Mouse (Mus musculus): ENCODE results near the gene Psmd13. TPM values are rescaled to one million over a fixed set of nuclear protein-coding genes. Genes with fewer than 3 reads are reported as not detected.

The Psmd13 gene
- polyA plus RNA-seq, 1 experiment from 2014 or later: 332 TPM

- H3K27me3 ChIP-seq (replicated peaks; ENCODE audit: low read depth, poor library complexity, severe bottlenecking): peaks cover 28% of the 10 kb centered on the region
- H3K27ac ChIP-seq (replicated peaks): no peak overlapping the region
- H3K4me1 ChIP-seq: peaks cover 10% of the 10 kb centered on the region
- no peak overlapping the region for H3K4me3 ChIP-seq
- H3K36me3 ChIP-seq (replicated peaks): peaks cover 4% of the 10 kb centered on the region
- no peaks in the 10 kb centered on the region for H3K9me3 ChIP-seq
- WGBS: 85% methylated on average over 10 of the region's 10 CpGs
- no peak for DNase-seq (ENCODE audit: low spot score)
Measured at GRCm38 (mm10) chr7:140846676-140847075, 35.1 kb upstream of the Psmd13 start.

GRCm38 (mm10) chr7:140847755-140848580 is 33.8 kb upstream of the Psmd13 start, which contains the start of gene Odf3:
Gene Odf3 (plus strand): TSS chr7:140847805.
- WGBS: 72% methylated on average over 11 of the region's 11 CpGs
- no peak within 1 kb of the TSS for H3K27ac ChIP-seq (replicated peaks)
- H3K36me3 ChIP-seq (replicated peaks): peaks cover 17% of the 10 kb centered on the region
- peaks cover 10% of the 10 kb centered on the region for H3K4me1 ChIP-seq
- H3K27me3 ChIP-seq (replicated peaks; ENCODE audit: low read depth, poor library complexity, severe bottlenecking): peaks cover 16% of the 10 kb centered on the region; the same call in 1 of the 2 replicates
- H3K4me3 ChIP-seq: no peak within 1 kb of the TSS
- no peaks in the 10 kb centered on the region for H3K9me3 ChIP-seq
- no peak for DNase-seq (ENCODE audit: low spot score)

GRCm38 (mm10) chr7:140848591-140848990 is 33.2 kb upstream of the Psmd13 start:
- H3K9me3 ChIP-seq: no peaks in the 10 kb centered on the region
- peaks cover 10% of the 10 kb centered on the region for H3K4me1 ChIP-seq
- peaks cover 24% of the 10 kb centered on the region for H3K36me3 ChIP-seq (replicated peaks)
- no peak overlapping the region for H3K4me3 ChIP-seq
- no peak overlapping the region for H3K27ac ChIP-seq (replicated peaks)
- 94% methylated on average over 10 of the region's 10 CpGs for WGBS
- no peak for DNase-seq (ENCODE audit: low spot score)
- H3K27me3 ChIP-seq (replicated peaks; ENCODE audit: low read depth, poor library complexity, severe bottlenecking): peaks cover 10% of the 10 kb centered on the region; the same call in 1 of the 2 replicates

- 97% methylated on average over 4 of the region's 4 CpGs for WGBS
- Histone ChIP-seq H3K27ac (replicated peaks) (no peak overlapping the region), H3K36me3 (replicated peaks) (peaks cover 37% of the 10 kb centered on the region), H3K4me3 (no peak overlapping the region), H3K27me3 (replicated peaks; ENCODE audit: low read depth, poor library complexity, severe bottlenecking) (no peaks in the 10 kb centered on the region), H3K4me1 (peaks cover 15% of the 10 kb centered on the region), H3K9me3 (no peaks in the 10 kb centered on the region)
- DNase-seq (ENCODE audit: low spot score): no peak
Measured at GRCm38 (mm10) chr7:140851916-140852315, 29.9 kb upstream of the Psmd13 start.

GRCm38 (mm10) chr7:140853386-140853785 is 28.4 kb upstream of the Psmd13 start:
- WGBS: 89% methylated on average over 9 of the region's 9 CpGs
- H3K4me3 ChIP-seq: no peak overlapping the region
- no peak overlapping the region for H3K27ac ChIP-seq (replicated peaks)
- H3K4me1 ChIP-seq: peaks cover 27% of the 10 kb centered on the region
- no peak for DNase-seq (ENCODE audit: low spot score)
- no peaks in the 10 kb centered on the region for H3K9me3 ChIP-seq
- no peaks in the 10 kb centered on the region for H3K27me3 ChIP-seq (replicated peaks; ENCODE audit: low read depth, poor library complexity, severe bottlenecking)
- peaks cover 39% of the 10 kb centered on the region for H3K36me3 ChIP-seq (replicated peaks)

GRCm38 (mm10) chr7:140854483-140854882 is 27.3 kb upstream of the Psmd13 start:
- H3K4me1 ChIP-seq: peaks cover 35% of the 10 kb centered on the region
- H3K36me3 ChIP-seq (replicated peaks): peaks cover 50% of the 10 kb centered on the region
- H3K27ac ChIP-seq (replicated peaks): no peak overlapping the region
- peak overlapping the region; percentile 90 for H3K4me3 ChIP-seq
- no peaks in the 10 kb centered on the region for H3K27me3 ChIP-seq (replicated peaks; ENCODE audit: low read depth, poor library complexity, severe bottlenecking)
- no peak for DNase-seq (ENCODE audit: low spot score)
- no peaks in the 10 kb centered on the region for H3K9me3 ChIP-seq
- 95% methylated on average over 18 of the region's 18 CpGs for WGBS

GRCm38 (mm10) chr7:140855181-140855580 is 26.6 kb upstream of the Psmd13 start:
- WGBS: 78% methylated on average over 9 of the region's 9 CpGs

GRCm38 (mm10) chr7:140855860-140856784 is 25.6 kb upstream of the Psmd13 start, which contains the start of gene Gm45785:
Gene Gm45785 (minus strand): TSS chr7:140856331.
- peaks cover 40% of the 10 kb centered on the region for H3K4me1 ChIP-seq
- H3K27ac ChIP-seq (replicated peaks): peak within 1 kb of the TSS; percentile 84
- H3K36me3 ChIP-seq (replicated peaks): peaks cover 66% of the 10 kb centered on the region
- H3K27me3 ChIP-seq (replicated peaks; ENCODE audit: low read depth, poor library complexity, severe bottlenecking): no peaks in the 10 kb centered on the region
- WGBS: 2% methylated on average over 51 of the region's 51 CpGs
- peak within 1 kb of the TSS; percentile 90 for H3K4me3 ChIP-seq
- no peaks in the 10 kb centered on the region for H3K9me3 ChIP-seq
- peak; percentile 91 for DNase-seq (ENCODE audit: low spot score)

More at GRCm38 (mm10) chr7:140855181-140855580, 26.6 kb upstream of the Psmd13 start:
- Histone ChIP-seq H3K27me3 (replicated peaks; ENCODE audit: low read depth, poor library complexity, severe bottlenecking) (no peaks in the 10 kb centered on the region), H3K36me3 (replicated peaks) (peaks cover 57% of the 10 kb centered on the region), H3K27ac (replicated peaks) (no peak overlapping the region; the same call in 1 of the 2 replicates), H3K4me3 (peak overlapping the region; percentile 90), H3K9me3 (no peaks in the 10 kb centered on the region), H3K4me1 (peaks cover 40% of the 10 kb centered on the region)
- DNase-seq (ENCODE audit: low spot score): no peak

- WGBS: under 1% methylated on average over 50 of the region's 50 CpGs
- Histone ChIP-seq H3K4me1 (peaks cover 40% of the 10 kb centered on the region), H3K4me3 (peak within 1 kb of the TSS; percentile 90), H3K9me3 (no peaks in the 10 kb centered on the region), H3K27ac (replicated peaks) (peak within 1 kb of the TSS; percentile 84), H3K36me3 (replicated peaks) (peaks cover 67% of the 10 kb centered on the region), H3K27me3 (replicated peaks; ENCODE audit: low read depth, poor library complexity, severe bottlenecking) (no peaks in the 10 kb centered on the region)
- DNase-seq (ENCODE audit: low spot score): peak; percentile 86
Measured at GRCm38 (mm10) chr7:140856785-140857549, 24.8 kb upstream of the Psmd13 start, which contains the start of gene Ric8a. Gene Ric8a (plus strand): TSS chr7:140856957.

- no peaks in the 10 kb centered on the region for H3K27me3 ChIP-seq (replicated peaks; ENCODE audit: low read depth, poor library complexity, severe bottlenecking)
- no peak for DNase-seq (ENCODE audit: low spot score)
- WGBS: 41% methylated on average over 40 of the region's 40 CpGs
- peaks cover 40% of the 10 kb centered on the region for H3K4me1 ChIP-seq
- peaks cover 67% of the 10 kb centered on the region for H3K36me3 ChIP-seq (replicated peaks)
- peak within 1 kb of the TSS; percentile 90 for H3K4me3 ChIP-seq
- peak within 1 kb of the TSS; percentile 84 for H3K27ac ChIP-seq (replicated peaks)
- H3K9me3 ChIP-seq: no peaks in the 10 kb centered on the region
Measured at GRCm38 (mm10) chr7:140857550-140858505, 23.9 kb upstream of the Psmd13 start, which contains the start of gene Bet1l. Gene Bet1l (minus strand): TSS chr7:140857577.

- Histone ChIP-seq H3K9me3 (no peaks in the 10 kb centered on the region), H3K4me1 (peaks cover 40% of the 10 kb centered on the region), H3K27me3 (replicated peaks; ENCODE audit: low read depth, poor library complexity, severe bottlenecking) (no peaks in the 10 kb centered on the region), H3K36me3 (replicated peaks) (peaks cover 67% of the 10 kb centered on the region), H3K27ac (replicated peaks) (no peak overlapping the region), H3K4me3 (peak overlapping the region; percentile 90; the same call in 1 of the 2 replicates)
- no peak for DNase-seq (ENCODE audit: low spot score)
- WGBS: 93% methylated on average over 8 of the region's 8 CpGs
Measured at GRCm38 (mm10) chr7:140858746-140859145, 23.0 kb upstream of the Psmd13 start.
